Mouse (Mus musculus): Measurements from ENCODE around the gene Ezh2.
"Not testable (repeated sequence)": the region's sequence is repeated elsewhere in the genome, so short reads cannot be mapped to it uniquely, and the experiment has no call there.

The Ezh2 gene

DNA sequence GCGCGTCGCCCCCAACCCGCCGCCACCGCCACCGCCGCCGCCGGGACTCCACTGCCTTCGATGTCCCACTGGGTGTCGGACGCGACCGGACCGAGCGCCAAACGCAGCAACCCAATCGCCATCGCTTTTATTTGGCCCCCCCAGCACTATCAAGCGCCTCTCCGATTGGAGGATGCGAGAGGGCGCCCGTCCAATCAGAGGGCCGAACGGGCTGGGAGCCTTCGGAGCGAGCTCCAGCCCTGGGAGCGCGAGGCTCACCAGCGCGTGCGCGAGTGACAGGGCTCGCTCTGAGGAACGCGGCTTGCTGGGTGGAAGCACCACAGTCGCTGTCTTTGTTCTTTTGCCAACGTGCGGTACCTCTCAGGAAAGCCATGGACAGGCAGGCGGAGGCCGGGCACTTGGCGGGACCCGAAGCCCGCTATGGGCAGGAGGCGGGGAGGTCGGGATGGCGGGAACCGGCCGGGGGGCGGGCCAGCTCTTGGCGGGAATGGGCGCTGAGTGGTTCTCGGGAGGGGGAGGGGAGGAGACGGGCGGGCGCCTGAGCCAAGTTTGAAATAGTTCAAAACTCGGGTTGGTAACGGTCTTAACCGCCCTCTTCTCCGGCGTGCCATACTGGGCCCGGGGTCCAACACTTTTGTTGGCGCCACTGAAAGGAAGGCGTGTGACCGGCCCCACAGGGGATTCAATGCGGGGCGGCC, at the start of gene Ezh2:
Gene Ezh2 (minus strand): TSS at position 416 of the 698 bp plus-strand sequence.
- Histone ChIP-seq H3K36me3 (ENCODE audit: insufficient read depth, low read length) (peaks cover 4% of the 10 kb centered on the region; the same call in 1 of the 2 replicates), H3K4me1 (replicated peaks; ENCODE audit: low read depth, low read length) (peaks cover 60% of the 10 kb centered on the region), H3K27me3 (ENCODE audit: insufficient read depth, low read length) (no peaks in the 10 kb centered on the region), H3K9me3 (ENCODE audit: low read length) (no peaks in the 10 kb centered on the region), H3K4me3 (replicated peaks; ENCODE audit: low read length) (peak within 1 kb of the TSS; percentile 90)
- no peak for TF ChIP-seq NANOG (IDR thresholded peaks at IDR 0.05; ENCODE audit: borderline replicate concordance, low read length)
- TF ChIP-seq CTCF (conservative IDR thresholded peaks at IDR 0.05; ENCODE audit: low read length), result no peak
- TF ChIP-seq POU5F1 (IDR thresholded peaks at IDR 0.05; ENCODE audit: borderline replicate concordance, low read length), result no peak

DNA sequence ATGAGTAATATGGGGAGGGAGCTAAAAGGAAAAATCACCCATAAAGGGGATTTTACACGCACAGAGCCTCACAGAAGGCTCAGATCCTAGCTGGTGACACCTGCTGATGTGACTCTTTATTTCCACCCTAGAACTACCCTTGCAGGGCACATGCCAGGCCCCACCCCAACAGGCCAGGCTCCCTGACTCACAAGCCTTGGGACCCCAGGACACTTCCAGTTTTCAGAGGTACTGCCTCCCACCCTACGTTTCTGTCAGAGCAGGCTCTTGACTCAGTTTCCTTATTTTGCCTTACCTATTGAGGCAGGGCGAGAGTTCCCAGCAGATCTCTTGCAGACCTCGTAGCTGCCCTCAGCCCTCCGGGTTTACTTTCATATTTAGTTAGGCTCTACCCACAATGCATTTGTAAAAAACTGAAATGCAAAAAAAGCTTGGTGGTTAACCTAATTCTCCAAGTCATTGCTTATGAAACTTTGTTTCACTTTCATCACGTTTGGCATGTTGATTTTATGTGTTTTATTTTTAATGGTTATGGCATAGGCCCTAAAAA, 41.5 kb upstream of the Ezh2 start:
- no peaks in the 10 kb centered on the region for H3K36me3 ChIP-seq (ENCODE audit: insufficient read depth, low read length)
- no peaks in the 10 kb centered on the region for H3K9me3 ChIP-seq (ENCODE audit: low read length)
- no peaks in the 10 kb centered on the region for H3K27me3 ChIP-seq (ENCODE audit: insufficient read depth, low read length)
- no peaks in the 10 kb centered on the region for H3K4me1 ChIP-seq (replicated peaks; ENCODE audit: low read depth, low read length)
- no peak overlapping the region for H3K4me3 ChIP-seq (replicated peaks; ENCODE audit: low read length)
- no peak for TF ChIP-seq CTCF (conservative IDR thresholded peaks at IDR 0.05; ENCODE audit: low read length)
- TF ChIP-seq POU5F1 (IDR thresholded peaks at IDR 0.05; ENCODE audit: borderline replicate concordance, low read length), result no peak
- TF ChIP-seq NANOG (IDR thresholded peaks at IDR 0.05; ENCODE audit: borderline replicate concordance, low read length), result no peak

DNA sequence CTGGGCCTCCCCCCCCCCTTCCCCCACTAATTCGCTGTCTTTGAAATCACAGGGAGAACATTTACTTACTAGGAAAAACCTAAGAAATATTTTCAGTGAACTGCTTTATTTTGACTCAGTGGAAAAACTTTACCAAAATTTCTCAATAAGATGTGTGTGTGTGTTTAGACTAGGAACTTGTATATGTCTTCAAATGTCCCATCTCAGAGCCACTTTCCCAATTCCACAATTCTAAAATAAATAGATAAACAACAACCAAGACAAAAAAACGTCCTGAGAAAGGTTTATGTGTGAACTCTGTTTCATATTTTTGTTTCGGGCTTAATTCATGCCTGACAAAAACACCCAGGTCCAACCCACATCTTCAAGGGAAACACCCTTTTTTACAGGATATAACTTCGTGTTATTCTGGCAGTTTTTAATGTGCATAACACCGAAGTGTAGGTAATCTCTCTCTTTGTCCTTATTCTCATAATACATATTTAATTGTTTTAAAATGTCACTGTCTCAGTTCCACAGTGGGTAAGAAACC, 40.9 kb upstream of the Ezh2 start:
- Histone ChIP-seq H3K4me3 (replicated peaks; ENCODE audit: low read length) (no peak overlapping the region), H3K36me3 (ENCODE audit: insufficient read depth, low read length) (no peaks in the 10 kb centered on the region), H3K4me1 (replicated peaks; ENCODE audit: low read depth, low read length) (no peaks in the 10 kb centered on the region), H3K9me3 (ENCODE audit: low read length) (no peaks in the 10 kb centered on the region), H3K27me3 (ENCODE audit: insufficient read depth, low read length) (no peaks in the 10 kb centered on the region)
- TF ChIP-seq NANOG (IDR thresholded peaks at IDR 0.05; ENCODE audit: borderline replicate concordance, low read length), result no peak
- TF ChIP-seq POU5F1 (IDR thresholded peaks at IDR 0.05; ENCODE audit: borderline replicate concordance, low read length), result no peak
- no peak for TF ChIP-seq CTCF (conservative IDR thresholded peaks at IDR 0.05; ENCODE audit: low read length)

- Histone ChIP-seq H3K4me3 (replicated peaks; ENCODE audit: low read length) (no peak overlapping the region), H3K36me3 (ENCODE audit: insufficient read depth, low read length) (no peaks in the 10 kb centered on the region), H3K27me3 (ENCODE audit: insufficient read depth, low read length) (no peaks in the 10 kb centered on the region), H3K9me3 (ENCODE audit: low read length) (no peaks in the 10 kb centered on the region), H3K4me1 (replicated peaks; ENCODE audit: low read depth, low read length) (no peaks in the 10 kb centered on the region)
- TF ChIP-seq POU5F1 (IDR thresholded peaks at IDR 0.05; ENCODE audit: borderline replicate concordance, low read length) (no peak), NANOG (IDR thresholded peaks at IDR 0.05; ENCODE audit: borderline replicate concordance, low read length) (no peak), CTCF (conservative IDR thresholded peaks at IDR 0.05; ENCODE audit: low read length) (peak; percentile 58)
Observed at GRCm38 (mm10) chr6:47635207-47635994, 40.3 kb upstream of the Ezh2 start.

DNA sequence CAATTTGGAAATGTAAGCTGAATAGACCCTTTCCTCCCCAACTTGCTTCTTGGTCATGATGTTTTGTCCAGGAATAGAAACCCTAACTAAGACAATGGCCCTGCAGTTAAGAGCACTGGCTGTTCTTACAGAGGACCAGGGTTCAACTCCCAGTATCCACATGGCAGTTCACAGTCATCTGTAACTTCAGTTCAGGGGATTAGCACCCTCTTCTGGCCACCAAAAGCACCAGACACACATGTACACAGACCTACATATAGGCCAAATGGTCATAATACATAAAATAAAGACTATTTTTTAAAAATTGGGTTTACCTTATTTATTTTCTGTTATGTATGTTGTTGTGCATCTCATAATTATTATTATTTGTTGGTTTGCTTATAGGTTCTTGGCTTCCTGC, 38.3 kb upstream of the Ezh2 start:
- H3K36me3 ChIP-seq (ENCODE audit: insufficient read depth, low read length), result no peaks in the 10 kb centered on the region
- H3K4me3 ChIP-seq (replicated peaks; ENCODE audit: low read length), result no peak overlapping the region
- TF ChIP-seq NANOG (IDR thresholded peaks at IDR 0.05; ENCODE audit: borderline replicate concordance, low read length) (no peak), CTCF (conservative IDR thresholded peaks at IDR 0.05; ENCODE audit: low read length) (peak; percentile 34)
- H3K27me3 ChIP-seq (ENCODE audit: insufficient read depth, low read length), result no peaks in the 10 kb centered on the region
- no peaks in the 10 kb centered on the region for H3K4me1 ChIP-seq (replicated peaks; ENCODE audit: low read depth, low read length)
- H3K9me3 ChIP-seq (ENCODE audit: low read length), result no peaks in the 10 kb centered on the region

GRCm38 (mm10) chr6:47630061-47630460, 34.9 kb upstream of the Ezh2 start:
- not testable (repeated sequence) for H3K36me3 ChIP-seq (ENCODE audit: insufficient read depth, low read length); H3K9me3 ChIP-seq (ENCODE audit: low read length); H3K4me3 ChIP-seq (replicated peaks; ENCODE audit: low read length); H3K27me3 ChIP-seq (ENCODE audit: insufficient read depth, low read length); H3K4me1 ChIP-seq (replicated peaks; ENCODE audit: low read depth, low read length)

DNA sequence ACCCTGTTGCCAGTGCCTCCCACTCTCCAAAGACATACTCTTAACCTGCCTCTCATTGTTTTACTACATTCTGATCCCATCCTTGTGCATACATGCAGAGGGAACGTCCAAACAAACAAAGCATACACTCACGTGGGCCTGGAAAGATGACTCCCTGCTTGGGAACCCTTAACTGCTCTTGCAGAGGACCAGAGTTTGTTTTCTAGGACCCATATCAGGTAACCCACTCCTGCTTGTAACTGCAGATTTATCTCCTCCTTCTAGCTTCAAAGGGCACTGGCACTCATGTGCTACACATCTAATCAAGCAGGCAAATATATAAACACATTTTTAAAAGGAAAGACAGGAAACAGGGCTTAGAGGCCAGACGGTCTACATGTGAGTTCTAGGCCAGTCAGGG, 32.8 kb upstream of the Ezh2 start:
- Histone ChIP-seq H3K27me3 (ENCODE audit: insufficient read depth, low read length) (no peaks in the 10 kb centered on the region), H3K4me3 (replicated peaks; ENCODE audit: low read length) (no peak overlapping the region), H3K4me1 (replicated peaks; ENCODE audit: low read depth, low read length) (no peaks in the 10 kb centered on the region), H3K9me3 (ENCODE audit: low read length) (no peaks in the 10 kb centered on the region), H3K36me3 (ENCODE audit: insufficient read depth, low read length) (no peaks in the 10 kb centered on the region)
- TF ChIP-seq CTCF (conservative IDR thresholded peaks at IDR 0.05; ENCODE audit: low read length) (no peak), POU5F1 (IDR thresholded peaks at IDR 0.05; ENCODE audit: borderline replicate concordance, low read length) (no peak), NANOG (IDR thresholded peaks at IDR 0.05; ENCODE audit: borderline replicate concordance, low read length) (no peak)

- not testable (repeated sequence) for H3K27me3 ChIP-seq (ENCODE audit: insufficient read depth, low read length); H3K4me3 ChIP-seq (replicated peaks; ENCODE audit: low read length); H3K9me3 ChIP-seq (ENCODE audit: low read length); H3K4me1 ChIP-seq (replicated peaks; ENCODE audit: low read depth, low read length); H3K36me3 ChIP-seq (ENCODE audit: insufficient read depth, low read length)
Observed at GRCm38 (mm10) chr6:47626976-47627375, 31.8 kb upstream of the Ezh2 start.
